Mouse (Mus musculus) embryonic facial prominence, embryonic 12.5 days (tissue): Measurements from ENCODE around the gene Immt. TPM values are rescaled to one million over a fixed set of nuclear protein-coding genes. Genes with fewer than 3 reads are reported as not detected.

Source experiments
- ATAC-seq: fragments of 200-750 bp; cut with Nextera tagmentation; 2 replicates; pipeline ENCODE4 v1.8.0; 2017; ENCODE audit not compliant: insufficient number of reproducible peaks, insufficient read depth, low FRiP score, low TSS enrichment
- H3K27ac ChIP-seq: fragments of 300-500 bp; sonication (generic); 2 replicates; pipeline ENCODE4 v1.5.1; 2016; ENCODE audit warnings: mild to moderate bottlenecking
- H3K27me3 ChIP-seq: fragments of 300-500 bp; sonication (generic); 2 replicates; pipeline ENCODE4 v1.6.1; 2016; ENCODE audit warnings: mild to moderate bottlenecking, moderate library complexity
- H3K36me3 ChIP-seq: fragments of 300-500 bp; sonication (generic); 2 replicates; pipeline ENCODE4 v1.6.1; 2016; ENCODE audit warnings: mild to moderate bottlenecking
- H3K4me1 ChIP-seq: fragments of 300-500 bp; sonication (generic); 2 replicates; pipeline ENCODE4 v1.6.1; 2016
- H3K4me2 ChIP-seq: fragments of 300-500 bp; sonication (generic); replicated peaks from 2 replicates; pipeline ENCODE4 v1.6.1; 2016; ENCODE audit warnings: mild to moderate bottlenecking, moderate library complexity
- H3K4me3 ChIP-seq: fragments of 300-500 bp; sonication (generic); 2 replicates; pipeline ENCODE4 v1.5.1; 2016; ENCODE audit warnings: mild to moderate bottlenecking
- H3K9ac ChIP-seq: fragments of 300-500 bp; sonication (generic); 2 replicates; pipeline ENCODE4 v1.6.1; 2016; ENCODE audit warnings: mild to moderate bottlenecking, moderate library complexity
- H3K9me3 ChIP-seq: fragments of 300-500 bp; sonication (generic); 2 replicates; pipeline ENCODE4 v1.6.1; 2016; ENCODE audit warnings: mild to moderate bottlenecking, moderate library complexity
- WGBS: fragments of 180-500 bp; shearing (Covaris S2); methylation state at CpG from one replicate; pipeline ENCODE4 v1.1.7; 2016; 5-methylcytosine and 5-hydroxymethylcytosine counted together
- polyA plus RNA-seq: library from polyadenylated mRNA; unstranded; fragments of >200 nt; fragmentation: Nextera tagmentation; extraction: Ambion mirVana; gene quantifications from 2 replicates; pipeline ENCODE4 v1.2.1, GENCODE M21; 2016

Immt gene
- polyA plus RNA-seq, result 161 and 173 TPM in 2 replicates

- Histone ChIP-seq H3K36me3 (no peaks in the 10 kb centered on the region), H3K9me3 (no peaks in the 10 kb centered on the region), H3K4me1 (peaks cover 9% of the 10 kb centered on the region), H3K27ac (peak within 1 kb of the TSS; percentile 82), H3K9ac (peak within 1 kb of the TSS; percentile 69), H3K4me2 (peak within 1 kb of the TSS; percentile 66), H3K27me3 (no peaks in the 10 kb centered on the region), H3K4me3 (peak within 1 kb of the TSS; percentile 81)
- under 1% methylated on average over 63 of the region's 64 CpGs for WGBS
- ATAC-seq, result peak; percentile 99
Observed at GRCm38 (mm10) chr6:71830690-71831580, at the start of gene Immt. Gene Immt, plus strand, starts transcription at chr6:71831331.

DNA sequence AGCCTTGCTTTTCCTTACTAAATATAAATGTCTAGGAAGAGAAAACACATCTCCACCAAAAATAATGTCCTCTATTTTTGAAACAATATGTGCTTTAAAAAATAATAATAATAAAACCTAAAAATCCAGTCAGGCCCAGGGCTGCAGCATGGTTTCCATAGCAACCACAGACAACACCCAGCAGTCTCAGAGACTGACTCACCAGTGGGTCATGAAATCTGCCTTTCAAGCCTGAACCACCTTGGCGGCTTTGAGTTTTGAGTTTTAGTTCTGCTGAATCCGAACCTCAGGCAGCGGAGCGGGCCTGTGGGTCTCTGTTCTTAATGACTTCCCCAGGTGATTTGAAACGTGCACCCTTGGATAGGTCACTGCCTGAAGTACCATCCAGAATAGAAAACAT, 48.0 kb upstream of the Immt start:
- no peaks in the 10 kb centered on the region for H3K36me3 ChIP-seq
- H3K27ac ChIP-seq, result no peak overlapping the region
- H3K4me2 ChIP-seq, result no peak overlapping the region
- no peak overlapping the region for H3K9ac ChIP-seq
- no peak overlapping the region for H3K4me3 ChIP-seq
- no peaks in the 10 kb centered on the region for H3K27me3 ChIP-seq
- H3K9me3 ChIP-seq, result no peaks in the 10 kb centered on the region
- ATAC-seq, result no peak
- 88% methylated on average over 5 of the region's 5 CpGs for WGBS
- no peaks in the 10 kb centered on the region for H3K4me1 ChIP-seq

DNA sequence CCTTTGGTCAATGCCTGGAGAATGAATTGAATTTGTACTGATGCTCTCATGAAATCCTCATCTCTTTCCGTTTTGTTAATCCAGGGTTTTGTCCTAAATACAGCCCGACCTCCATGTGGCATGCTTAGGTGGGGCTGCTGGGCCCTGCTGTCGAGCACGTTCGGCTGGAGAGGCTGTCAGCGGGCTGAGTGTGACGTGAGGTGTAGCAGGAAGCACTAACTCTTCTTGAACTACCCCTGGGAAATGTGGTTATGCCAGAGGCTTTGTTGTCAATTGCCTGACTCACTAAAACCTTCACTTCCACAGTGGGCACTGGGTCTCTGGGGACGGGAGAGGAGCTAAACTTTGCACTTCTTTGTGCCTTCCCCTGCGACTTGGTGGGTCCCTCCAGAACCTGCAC, 42.8 kb upstream of the Immt start:
- Histone ChIP-seq H3K4me2 (no peak overlapping the region), H3K27ac (no peak overlapping the region), H3K9me3 (no peaks in the 10 kb centered on the region), H3K27me3 (no peaks in the 10 kb centered on the region), H3K4me3 (no peak overlapping the region), H3K9ac (no peak overlapping the region), H3K36me3 (no peaks in the 10 kb centered on the region), H3K4me1 (no peaks in the 10 kb centered on the region)
- WGBS, result 74% methylated on average over 9 of the region's 9 CpGs
- ATAC-seq, result no peak

DNA sequence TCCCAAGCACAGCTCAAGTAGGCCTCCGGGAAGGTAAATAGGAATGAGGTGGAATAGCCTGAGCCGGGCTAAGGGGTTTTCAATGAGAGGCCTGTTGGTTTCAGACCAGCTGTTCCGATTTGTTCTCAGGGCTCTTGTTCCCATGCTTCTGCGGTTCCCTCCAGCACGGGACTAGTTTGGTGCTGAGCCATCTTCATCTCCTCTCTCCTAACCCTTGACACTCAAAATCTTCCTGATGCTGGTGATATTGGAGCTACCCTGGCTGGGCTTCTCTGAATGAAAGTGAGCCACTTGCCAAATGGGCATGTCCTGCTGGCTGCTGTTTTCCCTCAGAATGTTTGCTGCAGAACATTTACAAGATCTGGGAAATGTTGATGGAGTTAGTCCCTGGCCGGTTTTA, 39.4 kb upstream of the Immt start:
- Histone ChIP-seq H3K4me2 (no peak overlapping the region), H3K4me1 (no peaks in the 10 kb centered on the region), H3K4me3 (no peak overlapping the region), H3K9ac (no peak overlapping the region), H3K36me3 (no peaks in the 10 kb centered on the region), H3K9me3 (no peaks in the 10 kb centered on the region), H3K27ac (no peak overlapping the region), H3K27me3 (no peaks in the 10 kb centered on the region)
- 83% methylated on average over 6 of the region's 6 CpGs for WGBS
- ATAC-seq, result no peak

DNA sequence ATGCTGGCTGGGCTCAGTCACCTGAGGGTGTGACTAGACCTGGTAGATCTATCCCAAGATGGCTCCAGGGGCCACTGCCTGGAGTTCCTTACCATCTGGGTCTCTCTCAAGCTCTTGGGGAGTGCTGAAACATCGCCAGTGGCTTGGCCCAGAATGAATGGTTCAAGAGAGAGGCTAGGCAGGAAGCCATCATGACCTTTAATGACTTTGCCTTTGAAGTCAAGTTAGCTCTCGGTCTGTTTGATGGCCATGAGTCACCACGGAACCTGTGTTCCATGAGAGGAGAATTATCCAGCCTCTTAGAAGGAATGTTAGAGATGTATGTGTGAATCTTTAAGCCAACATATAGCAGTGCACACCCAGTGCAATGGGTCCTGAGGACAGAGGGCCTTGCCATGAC, 31.7 kb upstream of the Immt start:
- no peak overlapping the region for H3K9ac ChIP-seq
- H3K27ac ChIP-seq, result no peak overlapping the region
- no peak overlapping the region for H3K4me3 ChIP-seq
- H3K9me3 ChIP-seq, result no peaks in the 10 kb centered on the region
- no peaks in the 10 kb centered on the region for H3K36me3 ChIP-seq
- no peak for ATAC-seq
- H3K27me3 ChIP-seq, result no peaks in the 10 kb centered on the region
- 68% methylated on average over 3 of the region's 3 CpGs for WGBS
- H3K4me1 ChIP-seq, result no peaks in the 10 kb centered on the region
- no peak overlapping the region for H3K4me2 ChIP-seq

DNA sequence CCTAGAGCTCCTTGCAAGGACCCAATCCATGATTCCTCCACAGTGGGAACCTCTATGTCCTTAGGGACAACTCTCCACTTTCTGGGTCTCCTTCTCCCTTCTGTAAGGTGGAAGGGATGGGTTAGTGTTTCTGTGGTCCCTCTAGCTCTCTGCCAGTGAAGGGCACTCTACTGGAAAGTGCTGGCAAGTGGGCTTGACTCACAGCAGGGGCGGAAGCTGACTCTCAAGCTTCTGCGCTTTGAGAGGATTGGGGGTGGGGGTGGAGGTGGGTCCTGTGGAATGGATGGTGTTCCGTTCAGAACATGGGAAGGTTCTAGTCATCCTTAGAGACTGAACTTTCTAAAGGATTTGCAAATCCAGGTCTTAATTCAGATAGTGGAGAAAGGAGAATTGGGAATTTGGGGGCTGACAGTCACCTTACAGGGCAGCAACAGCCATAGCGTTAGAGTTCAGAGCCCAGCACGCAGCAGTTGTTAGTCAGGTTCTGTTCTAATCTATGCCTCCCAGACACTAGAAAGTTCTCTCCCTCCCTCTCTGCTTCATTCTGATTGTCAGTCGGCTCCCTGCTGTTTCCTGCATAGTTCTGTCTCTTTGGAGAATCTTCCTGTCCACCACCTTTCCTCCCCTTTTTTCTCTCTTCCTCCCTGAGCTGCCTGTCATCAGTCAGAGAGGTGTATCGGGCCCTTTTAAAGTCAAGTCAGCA, 30.0 kb upstream of the Immt start:
- 58% methylated on average over 7 of the region's 7 CpGs for WGBS
- H3K4me1 ChIP-seq, result no peaks in the 10 kb centered on the region
- no peaks in the 10 kb centered on the region for H3K9me3 ChIP-seq
- H3K36me3 ChIP-seq, result no peaks in the 10 kb centered on the region
- H3K4me2 ChIP-seq, result no peak overlapping the region
- no peak overlapping the region for H3K9ac ChIP-seq
- no peak overlapping the region for H3K27ac ChIP-seq
- ATAC-seq, result no peak
- no peak overlapping the region for H3K4me3 ChIP-seq
- no peaks in the 10 kb centered on the region for H3K27me3 ChIP-seq

- Histone ChIP-seq H3K9me3 (no peaks in the 10 kb centered on the region), H3K27ac (no peak overlapping the region), H3K9ac (no peak overlapping the region), H3K4me1 (no peaks in the 10 kb centered on the region), H3K36me3 (no peaks in the 10 kb centered on the region), H3K4me2 (no peak overlapping the region), H3K27me3 (no peaks in the 10 kb centered on the region), H3K4me3 (no peak overlapping the region)
- no peak for ATAC-seq
- WGBS, result 76% methylated on average over 10 of the region's 10 CpGs
Observed at GRCm38 (mm10) chr6:71801714-71802094, 29.4 kb upstream of the Immt start.

DNA sequence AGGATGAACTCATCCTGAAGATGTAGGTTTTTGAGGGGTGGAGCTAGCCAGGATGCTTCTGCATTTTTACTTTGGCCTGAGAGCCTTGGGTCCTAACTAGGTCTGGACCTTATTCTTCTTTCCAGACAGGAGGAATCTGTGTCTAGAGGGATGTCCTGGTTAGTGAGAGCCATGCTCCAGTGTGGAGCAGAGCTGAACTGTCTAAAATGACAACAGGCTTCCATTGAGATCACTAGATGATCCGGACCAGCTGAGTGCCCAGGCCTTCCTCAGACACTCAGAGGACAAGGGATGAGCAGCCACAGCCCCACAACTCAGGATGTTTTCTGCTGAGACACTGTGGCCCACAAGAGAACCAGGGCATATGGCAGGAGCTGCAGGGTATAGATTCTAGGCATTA, 27.5 kb upstream of the Immt start:
- H3K27ac ChIP-seq, result no peak overlapping the region
- H3K9ac ChIP-seq, result no peak overlapping the region
- ATAC-seq, result peak; percentile 30; the same call in 1 of the 2 replicates
- no peaks in the 10 kb centered on the region for H3K9me3 ChIP-seq
- H3K4me1 ChIP-seq, result no peaks in the 10 kb centered on the region
- WGBS, result 95% methylated on average over 1 of the region's 1 CpGs
- no peaks in the 10 kb centered on the region for H3K27me3 ChIP-seq
- H3K4me2 ChIP-seq, result no peak overlapping the region
- no peaks in the 10 kb centered on the region for H3K36me3 ChIP-seq
- no peak overlapping the region for H3K4me3 ChIP-seq

- H3K4me1 ChIP-seq, result no peaks in the 10 kb centered on the region
- no peak overlapping the region for H3K27ac ChIP-seq
- WGBS, result 27% methylated on average over 12 of the region's 12 CpGs
- no peaks in the 10 kb centered on the region for H3K27me3 ChIP-seq
- no peaks in the 10 kb centered on the region for H3K36me3 ChIP-seq
- H3K9ac ChIP-seq, result no peak overlapping the region
- H3K9me3 ChIP-seq, result no peaks in the 10 kb centered on the region
- no peak overlapping the region for H3K4me2 ChIP-seq
- no peak overlapping the region for H3K4me3 ChIP-seq
- ATAC-seq, result peak; percentile 88; the same call in 1 of the 2 replicates
Observed at GRCm38 (mm10) chr6:71804061-71804829, 26.9 kb upstream of the Immt start.

GRCm38 (mm10) chr6:71806713-71807112, 24.4 kb upstream of the Immt start:
- Histone ChIP-seq H3K4me1 (no peaks in the 10 kb centered on the region), H3K4me3 (no peak overlapping the region), H3K27me3 (no peaks in the 10 kb centered on the region), H3K4me2 (no peak overlapping the region), H3K27ac (no peak overlapping the region), H3K36me3 (peaks cover 3% of the 10 kb centered on the region; the same call in 1 of the 2 replicates), H3K9ac (no peak overlapping the region), H3K9me3 (no peaks in the 10 kb centered on the region)
- ATAC-seq, result no peak
- 64% methylated on average over 1 of the region's 1 CpGs for WGBS

DNA sequence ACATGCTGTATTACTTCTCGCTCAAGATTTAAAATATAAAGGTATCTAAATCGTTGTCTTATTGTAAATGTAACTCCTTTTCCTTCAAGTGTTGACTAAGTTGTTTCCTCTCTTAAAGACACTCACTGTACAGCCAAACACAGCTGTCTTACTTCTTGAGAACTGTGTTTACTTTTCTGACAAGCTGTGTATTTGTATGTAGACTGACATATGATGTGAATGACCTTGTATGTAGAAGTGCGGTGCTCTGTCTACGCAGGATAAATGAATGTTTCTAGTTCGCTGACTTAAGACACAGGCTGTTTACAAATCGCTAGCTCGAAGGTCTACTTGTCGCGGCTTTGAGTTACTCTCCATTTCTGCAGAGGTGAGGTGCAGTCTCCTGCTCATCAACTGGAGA, 21.2 kb upstream of the Immt start:
- H3K4me1 ChIP-seq, result no peaks in the 10 kb centered on the region
- no peak for ATAC-seq
- no peak overlapping the region for H3K9ac ChIP-seq
- no peaks in the 10 kb centered on the region for H3K9me3 ChIP-seq
- no peak overlapping the region for H3K4me3 ChIP-seq
- no peaks in the 10 kb centered on the region for H3K27me3 ChIP-seq
- WGBS, result 92% methylated on average over 9 of the region's 9 CpGs
- peaks cover 17% of the 10 kb centered on the region for H3K36me3 ChIP-seq
- H3K27ac ChIP-seq, result no peak overlapping the region
- no peak overlapping the region for H3K4me2 ChIP-seq
